Mouse (Mus musculus) megakaryocyte-erythroid progenitor cell, adult 5 weeks (primary cell): ENCODE data around the gene Ptpru. TPM values are rescaled to one million over a fixed set of nuclear protein-coding genes. Genes with fewer than 3 reads are reported as not detected.

Experiments used
- polyA plus RNA-seq: library from polyadenylated mRNA; stranded (reverse); fragments of >175 nt; gene quantifications from 2 replicates; pipeline ENCODE4 v1.2.3, GENCODE M21; 2012

Gene Ptpru
- polyA plus RNA-seq, result 6.6 and 8.1 TPM in 2 replicates

DNA sequence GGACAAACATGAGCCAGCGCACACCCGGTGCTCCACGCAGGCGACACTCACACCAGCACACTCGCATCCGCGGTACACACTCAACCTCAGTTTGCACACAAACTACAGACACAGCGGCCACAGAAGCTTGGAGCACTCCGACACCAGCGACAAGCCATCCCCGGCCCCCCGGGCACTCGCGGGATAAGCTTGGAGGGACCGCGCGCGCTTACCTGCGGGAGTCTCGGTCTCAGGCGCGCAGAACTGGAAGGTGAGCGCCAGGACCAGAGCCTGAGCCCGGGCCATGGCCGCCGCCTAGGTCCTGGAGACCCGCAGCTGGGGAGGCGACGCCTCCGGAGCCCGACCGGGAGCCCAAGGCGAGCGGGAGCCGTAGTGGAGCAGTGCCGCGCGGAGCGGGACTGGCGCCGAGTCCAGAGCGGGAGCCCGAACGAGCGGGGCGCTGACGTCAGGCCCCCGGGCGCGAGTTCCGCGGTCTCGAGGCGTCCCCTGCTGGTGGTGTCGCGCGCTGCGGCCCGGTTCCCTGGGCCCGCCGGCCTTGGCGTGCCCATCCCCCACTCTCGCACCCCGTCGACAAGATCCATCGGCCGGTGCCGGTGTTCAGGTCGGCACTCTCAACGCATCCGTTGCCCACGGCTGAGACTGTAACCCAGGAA is at the start of gene Ptpru:
Ptpru (minus strand) TSS at position 417 of the 653 bp plus-strand sequence.

DNA sequence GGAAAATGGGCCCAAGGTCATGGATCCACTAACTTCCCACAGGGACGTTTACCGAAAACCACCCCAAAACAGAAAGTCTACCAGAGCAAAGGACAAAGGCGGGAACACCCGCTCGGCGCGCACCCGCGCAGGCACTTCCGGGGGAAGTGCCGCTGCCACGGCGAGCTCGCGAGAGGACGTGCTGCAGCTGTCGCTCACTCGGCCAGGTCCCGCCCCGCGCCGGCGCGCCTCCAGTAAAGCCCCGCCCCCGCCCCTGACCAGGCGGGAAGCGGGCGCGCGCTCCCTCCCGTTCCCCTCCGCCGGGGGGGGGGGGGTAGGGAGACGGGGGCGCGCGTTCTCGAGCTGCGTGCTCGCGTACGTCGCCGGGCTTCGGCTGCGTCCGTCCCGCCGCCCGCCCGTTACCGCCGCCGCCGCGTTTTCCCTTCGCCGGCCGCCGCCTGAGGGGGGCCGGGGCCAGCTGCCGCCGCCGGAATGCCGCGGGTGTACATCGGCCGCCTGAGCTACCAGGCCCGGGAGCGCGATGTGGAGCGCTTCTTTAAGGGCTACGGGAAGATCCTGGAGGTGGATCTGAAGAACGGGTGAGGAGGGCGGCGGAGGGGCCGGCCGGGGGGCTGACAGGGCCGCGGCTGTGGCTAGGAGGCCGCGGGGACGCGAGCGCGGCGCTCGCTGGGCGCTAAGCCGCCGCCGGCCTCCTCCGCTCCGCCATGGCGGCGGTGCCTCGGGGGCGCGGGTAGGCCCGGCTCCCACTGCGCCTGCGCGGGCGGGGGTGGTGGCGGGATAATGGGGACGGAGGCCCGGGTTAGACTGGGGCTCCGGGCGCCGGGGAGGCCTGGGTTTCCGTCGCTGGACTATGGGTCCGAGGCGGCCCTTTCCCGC is 35.4 kb upstream of the Ptpru start, which contains the start of gene Srsf4:
Srsf4 (plus strand) TSS at position 325 of the 876 bp plus-strand sequence.

DNA sequence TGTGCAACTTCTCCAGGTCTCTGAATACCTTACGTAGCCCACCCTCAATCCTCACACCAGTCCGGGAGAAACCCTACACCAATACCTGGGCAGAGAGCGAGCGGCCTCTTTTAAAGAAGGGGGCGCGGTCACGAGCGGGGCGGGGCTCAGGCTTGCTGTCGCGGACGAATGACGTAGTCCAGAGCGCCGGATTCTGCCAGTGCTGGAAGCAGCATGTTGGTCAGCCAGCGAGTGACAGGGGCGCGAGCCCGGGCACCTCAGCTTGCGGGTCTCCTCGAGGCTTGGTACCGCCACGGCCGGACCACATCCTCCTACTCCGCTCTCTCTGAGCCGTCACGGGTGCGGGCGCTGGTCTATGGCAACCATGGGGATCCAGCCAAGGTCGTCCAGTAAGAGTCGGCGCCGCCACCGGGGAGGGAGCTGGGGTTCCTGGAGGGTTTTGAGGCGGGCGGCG is 5.2 kb upstream of the Ptpru start, which contains the start of gene Mecr:
Mecr (plus strand) TSS at position 181 of the 454 bp plus-strand sequence.

Other genes starting within 250 kb of the Ptpru start
- gene Mecr, start 5.2 kb upstream of the Ptpru start, polyA plus RNA-seq, result 23.3 and 24.1 TPM in 2 replicates
- 166 and 223 TPM in 2 replicates for gene Srsf4, start 35.3 kb upstream of the Ptpru start, polyA plus RNA-seq
- gene Tmem200b, start 83.5 kb upstream of the Ptpru start, polyA plus RNA-seq, result 1.6 and 2.8 TPM in 2 replicates
- gene Gm10300, start 236.4 kb upstream of the Ptpru start, polyA plus RNA-seq, result 0.28 and 0.60 TPM in 2 replicates
- gene Epb41, start 237.0 kb upstream of the Ptpru start, polyA plus RNA-seq, result 36.6 and 47.6 TPM in 2 replicates